Mouse (Mus musculus) intestine, embryonic 14.5 days (tissue): ENCODE data around the gene Ecel1. TPM values are rescaled to one million over a fixed set of nuclear protein-coding genes. Genes with fewer than 3 reads are reported as not detected.
A peak's percentile ranks its signal among the peaks of the same experiment; 100 is the strongest.

Experiments
- ATAC-seq: fragments of 200-750 bp; cut with Nextera tagmentation; replicated peaks from 2 replicates; pipeline ENCODE4 v1.8.0; 2017; ENCODE audit warnings: low read depth, moderate number of reproducible peaks, moderate TSS enrichment, moderate library complexity; ENCODE audit not compliant: low FRiP score, low TSS enrichment
- DNase-seq: peaks from one replicate; pipeline ENCODE4 v3.0.0-alpha.2; 2018; ENCODE audit warnings: low spot score
- H3K27ac ChIP-seq: fragments of 300-500 bp; sonication (generic); 2 replicates; pipeline ENCODE4 v1.5.1; 2014; ENCODE audit warnings: low read depth, mild to moderate bottlenecking, control low read depth
- H3K27me3 ChIP-seq: fragments of 300-500 bp; sonication (generic); replicated peaks from 2 replicates; pipeline ENCODE4 v1.6.1; 2014; ENCODE audit warnings: low read length, control low read depth; ENCODE audit not compliant: control insufficient read depth, insufficient read depth
- H3K36me3 ChIP-seq: fragments of 300-500 bp; sonication (generic); 2 replicates; pipeline ENCODE4 v1.6.1; 2014; ENCODE audit warnings: low read length, control low read depth; ENCODE audit not compliant: control insufficient read depth, insufficient read depth
- H3K4me1 ChIP-seq: fragments of 300-500 bp; sonication (generic); replicated peaks from 2 replicates; pipeline ENCODE4 v1.6.1; 2014; ENCODE audit warnings: low read length, control low read depth, mixed read lengths; ENCODE audit not compliant: control insufficient read depth, insufficient read depth
- H3K4me2 ChIP-seq: fragments of 300-500 bp; sonication (generic); 2 replicates; pipeline ENCODE4 v1.6.1; 2014; ENCODE audit warnings: low read length
- H3K4me3 ChIP-seq: fragments of 300-500 bp; sonication (generic); 2 replicates; pipeline ENCODE4 v1.5.1; 2014; ENCODE audit warnings: low read depth, low read length, control low read depth, mixed read lengths
- H3K9ac ChIP-seq: fragments of 300-500 bp; sonication (generic); 2 replicates; pipeline ENCODE4 v1.6.1; 2014; ENCODE audit warnings: mild to moderate bottlenecking, low read length
- H3K9me3 ChIP-seq: fragments of 300-500 bp; sonication (generic); 2 replicates; pipeline ENCODE4 v1.6.1; 2016; ENCODE audit warnings: low read length, control low read depth; ENCODE audit not compliant: control insufficient read depth
- WGBS: fragments of 180-500 bp; shearing (Covaris S2); extraction: QIAGEN DNeasy Blood & Tissue Kit; methylation state at CpG from one replicate; pipeline ENCODE4 v1.1.7; 2014; 5-methylcytosine and 5-hydroxymethylcytosine counted together
- polyA plus RNA-seq: library from polyadenylated mRNA; unstranded; fragments of >200 nt; fragmentation: Nextera tagmentation; extraction: Ambion mirVana; gene quantifications from 2 replicates; pipeline ENCODE4 v1.2.1, GENCODE M21; 2014

Ecel1 gene
- polyA plus RNA-seq, 1 experiment from 2014 or later: 1.5 TPM

DNA sequence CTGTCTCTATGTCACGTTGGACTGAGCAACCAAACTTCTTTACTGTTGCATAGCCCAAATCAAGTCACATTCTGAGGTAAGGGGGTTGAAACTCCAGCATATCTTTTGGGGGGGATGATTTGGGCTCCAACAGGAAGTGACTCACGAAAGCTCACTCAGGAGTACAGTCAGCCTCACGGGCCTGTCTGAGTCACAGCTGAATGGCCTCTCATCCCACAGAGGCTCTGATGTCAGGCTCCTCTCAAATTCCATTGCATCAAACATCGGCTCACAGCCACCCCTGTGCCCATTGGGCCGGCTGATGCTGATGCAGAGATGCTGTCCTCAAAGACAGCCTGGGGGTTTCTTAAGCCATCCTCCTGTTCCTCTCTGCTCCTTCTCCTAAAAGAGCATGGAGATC is 24.6 kb upstream of the Ecel1 start:
- H3K9me3 ChIP-seq: no peaks in the 10 kb centered on the region
- DNase-seq (no peak), ATAC-seq (no peak)
- H3K27ac ChIP-seq: no peak overlapping the region
- WGBS: 31% methylated on average over 5 of the region's 5 CpGs
- peaks cover 43% of the 10 kb centered on the region for H3K27me3 ChIP-seq
- H3K4me1 ChIP-seq: no peaks in the 10 kb centered on the region
- H3K4me2 ChIP-seq: no peak overlapping the region
- H3K9ac ChIP-seq: no peak overlapping the region
- no peak overlapping the region for H3K4me3 ChIP-seq
- no peaks in the 10 kb centered on the region for H3K36me3 ChIP-seq

DNA sequence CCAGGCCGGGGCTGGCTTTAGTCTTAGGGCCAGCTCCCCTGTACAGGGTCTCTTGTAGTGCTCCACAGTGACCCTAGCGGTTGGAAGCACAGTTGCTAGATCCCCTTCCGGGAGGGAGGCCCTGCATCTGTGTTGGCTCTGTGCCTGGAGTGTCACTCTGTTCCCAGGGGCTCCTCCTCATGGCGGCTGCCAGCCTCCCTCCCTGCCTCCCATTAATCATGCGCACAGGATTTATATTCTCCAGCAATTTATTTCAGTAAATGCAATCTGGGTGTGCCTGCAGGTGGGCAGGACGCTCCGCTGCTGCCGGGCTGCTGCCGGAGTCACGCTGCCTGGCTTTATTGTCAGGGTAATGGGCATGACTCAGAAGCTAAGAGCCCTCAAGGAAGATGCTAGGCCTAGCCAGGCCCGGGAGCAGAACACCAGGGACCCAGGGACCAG is 19.6 kb upstream of the Ecel1 start:
- Histone ChIP-seq H3K4me2 (no peak overlapping the region), H3K27me3 (peaks cover 18% of the 10 kb centered on the region; the same call in 1 of the 2 replicates), H3K36me3 (no peaks in the 10 kb centered on the region), H3K27ac (no peak overlapping the region), H3K9ac (no peak overlapping the region), H3K4me3 (no peak overlapping the region), H3K9me3 (no peaks in the 10 kb centered on the region), H3K4me1 (no peaks in the 10 kb centered on the region)
- peak; percentile 71 for DNase-seq
- WGBS: 18% methylated on average over 11 of the region's 11 CpGs
- ATAC-seq: peak; percentile 60

GRCm38 (mm10) chr1:87174006-87174955 is 18.0 kb upstream of the Ecel1 start:
- peak; percentile 78 for DNase-seq
- H3K9me3 ChIP-seq: no peaks in the 10 kb centered on the region
- peaks cover 32% of the 10 kb centered on the region; the same call in 1 of the 2 replicates for H3K27me3 ChIP-seq
- no peak overlapping the region for H3K4me3 ChIP-seq
- 29% methylated on average over 28 of the region's 28 CpGs for WGBS
- H3K4me1 ChIP-seq: no peaks in the 10 kb centered on the region
- no peak overlapping the region for H3K9ac ChIP-seq
- H3K4me2 ChIP-seq: no peak overlapping the region
- no peak overlapping the region for H3K27ac ChIP-seq
- ATAC-seq: peak; percentile 33
- no peaks in the 10 kb centered on the region for H3K36me3 ChIP-seq

DNA sequence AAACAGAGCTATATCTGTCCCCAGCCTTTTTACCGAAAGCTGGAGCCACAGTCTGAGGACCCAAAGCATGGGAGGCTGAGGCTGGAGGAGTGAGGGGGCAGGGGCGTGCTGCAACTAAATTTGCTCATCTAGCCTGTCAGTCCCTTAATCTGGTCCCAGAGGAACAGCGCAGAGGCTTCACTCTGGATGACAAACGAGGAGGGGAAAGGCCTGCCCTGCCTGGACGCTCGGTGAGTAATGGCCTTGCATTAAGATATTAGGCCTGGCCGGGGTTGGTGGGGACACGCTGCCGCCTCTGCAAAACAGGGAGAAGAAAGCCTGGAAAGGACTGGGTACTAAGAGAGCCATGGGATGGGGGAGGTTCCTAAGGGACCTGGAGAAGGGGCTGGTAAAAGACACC is 16.0 kb upstream of the Ecel1 start:
- no peak for ATAC-seq
- Histone ChIP-seq H3K27ac (no peak overlapping the region), H3K4me3 (no peak overlapping the region), H3K36me3 (no peaks in the 10 kb centered on the region), H3K4me1 (no peaks in the 10 kb centered on the region), H3K4me2 (no peak overlapping the region), H3K9me3 (no peaks in the 10 kb centered on the region), H3K9ac (no peak overlapping the region), H3K27me3 (peaks cover 47% of the 10 kb centered on the region)
- no peak for DNase-seq
- WGBS: 43% methylated on average over 9 of the region's 9 CpGs

GRCm38 (mm10) chr1:87171312-87171711 is 15.0 kb upstream of the Ecel1 start:
- DNase-seq (no peak), ATAC-seq (no peak)
- Histone ChIP-seq H3K27me3 (peaks cover 54% of the 10 kb centered on the region), H3K4me3 (no peak overlapping the region), H3K27ac (no peak overlapping the region), H3K4me2 (no peak overlapping the region), H3K9me3 (no peaks in the 10 kb centered on the region), H3K36me3 (no peaks in the 10 kb centered on the region), H3K9ac (no peak overlapping the region), H3K4me1 (no peaks in the 10 kb centered on the region)
- 81% methylated on average over 1 of the region's 1 CpGs for WGBS

GRCm38 (mm10) chr1:87170458-87170857 is 14.1 kb upstream of the Ecel1 start:
- H3K4me3 ChIP-seq: no peak overlapping the region
- H3K4me2 ChIP-seq: peak overlapping the region; percentile 13; the same call in 1 of the 2 replicates
- H3K36me3 ChIP-seq: no peaks in the 10 kb centered on the region
- DNase-seq (no peak), ATAC-seq (no peak)
- no peak overlapping the region for H3K9ac ChIP-seq
- peaks cover 55% of the 10 kb centered on the region for H3K27me3 ChIP-seq
- no peak overlapping the region for H3K27ac ChIP-seq
- no peaks in the 10 kb centered on the region for H3K4me1 ChIP-seq
- 13% methylated on average over 17 of the region's 19 CpGs for WGBS
- H3K9me3 ChIP-seq: no peaks in the 10 kb centered on the region

- WGBS: 54% methylated on average over 9 of the region's 9 CpGs
- DNase-seq (no peak), ATAC-seq (no peak)
- Histone ChIP-seq H3K9ac (no peak overlapping the region), H3K4me2 (no peak overlapping the region), H3K9me3 (no peaks in the 10 kb centered on the region), H3K36me3 (no peaks in the 10 kb centered on the region), H3K4me3 (no peak overlapping the region), H3K27ac (no peak overlapping the region), H3K27me3 (peaks cover 44% of the 10 kb centered on the region), H3K4me1 (no peaks in the 10 kb centered on the region)
Observed at GRCm38 (mm10) chr1:87164796-87165184, 8.5 kb upstream of the Ecel1 start.

DNA sequence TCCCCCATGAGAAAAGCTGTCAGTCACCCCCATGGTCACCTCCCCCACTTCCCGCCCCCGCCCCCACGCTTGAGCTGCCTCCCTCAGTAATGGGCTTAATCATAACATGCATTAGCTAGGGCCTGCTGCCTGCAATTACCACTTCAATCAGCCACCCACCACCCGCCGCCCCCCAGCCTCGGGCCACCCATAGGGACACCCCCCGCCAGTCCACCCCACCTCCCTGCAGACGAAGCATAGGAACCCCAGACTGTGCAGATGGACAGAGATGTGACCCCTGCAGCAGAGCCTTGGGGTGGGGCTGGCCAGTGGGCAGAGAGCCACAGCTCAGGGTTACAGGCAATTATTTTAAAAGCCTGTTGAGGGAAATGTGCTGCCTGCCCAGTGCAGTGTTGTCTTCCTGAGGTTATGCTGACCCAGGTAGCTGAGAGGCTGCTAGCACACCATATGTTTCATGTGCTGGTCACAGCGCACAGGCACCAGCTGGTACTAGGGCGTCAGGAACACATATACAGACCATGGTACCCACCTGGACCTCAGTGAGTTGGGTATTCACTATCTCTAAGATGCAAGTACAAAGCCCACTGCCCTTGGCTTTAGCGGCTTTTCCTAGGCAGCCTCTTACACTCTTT is 8.0 kb upstream of the Ecel1 start:
- no peak overlapping the region for H3K27ac ChIP-seq
- 25% methylated on average over 11 of the region's 11 CpGs for WGBS
- no peaks in the 10 kb centered on the region for H3K9me3 ChIP-seq
- no peak overlapping the region for H3K4me2 ChIP-seq
- ATAC-seq: no peak
- no peak overlapping the region for H3K4me3 ChIP-seq
- H3K9ac ChIP-seq: no peak overlapping the region
- no peaks in the 10 kb centered on the region for H3K4me1 ChIP-seq
- H3K36me3 ChIP-seq: no peaks in the 10 kb centered on the region
- DNase-seq: no peak
- peaks cover 42% of the 10 kb centered on the region for H3K27me3 ChIP-seq
